Mouse (Mus musculus) forebrain, embryonic 13.5 days (tissue): ENCODE results near the gene Kcnh3. TPM values are rescaled to one million over a fixed set of nuclear protein-coding genes. Genes with fewer than 3 reads are reported as not detected.

ENCODE experiments used
- ATAC-seq: fragments of 200-750 bp; cut with Nextera tagmentation; 2 replicates; pipeline ENCODE4 v1.8.0; 2017
- H3K27ac ChIP-seq: fragments of 300-500 bp; sonication (generic); 2 replicates; pipeline ENCODE4 v1.5.1; 2015; ENCODE audit warnings: inconsistent platforms, mild to moderate bottlenecking, moderate library complexity
- H3K27me3 ChIP-seq: fragments of 300-500 bp; sonication (generic); 2 replicates; pipeline ENCODE4 v1.6.1; 2015; ENCODE audit warnings: mild to moderate bottlenecking, inconsistent platforms
- H3K36me3 ChIP-seq: fragments of 300-500 bp; sonication (generic); 2 replicates; pipeline ENCODE4 v1.6.1; 2015; ENCODE audit warnings: mild to moderate bottlenecking, inconsistent platforms; ENCODE audit not compliant: poor library complexity, severe bottlenecking
- H3K4me1 ChIP-seq: fragments of 300-500 bp; sonication (generic); 2 replicates; pipeline ENCODE4 v1.6.1; 2015; ENCODE audit warnings: inconsistent platforms
- H3K4me2 ChIP-seq: fragments of 300-500 bp; sonication (generic); 2 replicates; pipeline ENCODE4 v1.6.1; 2015; ENCODE audit warnings: inconsistent platforms, mild to moderate bottlenecking, moderate library complexity
- H3K4me3 ChIP-seq: fragments of 300-500 bp; sonication (generic); 2 replicates; pipeline ENCODE4 v1.5.1; 2015; ENCODE audit warnings: mild to moderate bottlenecking, inconsistent platforms
- H3K9ac ChIP-seq: fragments of 300-500 bp; sonication (generic); 2 replicates; pipeline ENCODE4 v1.6.1; 2015; ENCODE audit warnings: mild to moderate bottlenecking, inconsistent platforms
- H3K9me3 ChIP-seq: fragments of 300-500 bp; sonication (generic); replicated peaks from 2 replicates; pipeline ENCODE4 v1.6.1; 2016; ENCODE audit warnings: inconsistent platforms
- WGBS: fragments of 180-500 bp; shearing (Covaris S2); methylation state at CpG from one replicate; pipeline ENCODE4 v1.1.7; 2015; 5-methylcytosine and 5-hydroxymethylcytosine counted together
- polyA plus RNA-seq: library from polyadenylated mRNA; unstranded; fragments of >200 nt; fragmentation: Nextera tagmentation; extraction: Ambion mirVana; gene quantifications from 2 replicates; pipeline ENCODE4 v1.2.1, GENCODE M21; 2015

Gene Kcnh3
- polyA plus RNA-seq, 1 experiment from 2014 or later: 2.5 TPM

DNA sequence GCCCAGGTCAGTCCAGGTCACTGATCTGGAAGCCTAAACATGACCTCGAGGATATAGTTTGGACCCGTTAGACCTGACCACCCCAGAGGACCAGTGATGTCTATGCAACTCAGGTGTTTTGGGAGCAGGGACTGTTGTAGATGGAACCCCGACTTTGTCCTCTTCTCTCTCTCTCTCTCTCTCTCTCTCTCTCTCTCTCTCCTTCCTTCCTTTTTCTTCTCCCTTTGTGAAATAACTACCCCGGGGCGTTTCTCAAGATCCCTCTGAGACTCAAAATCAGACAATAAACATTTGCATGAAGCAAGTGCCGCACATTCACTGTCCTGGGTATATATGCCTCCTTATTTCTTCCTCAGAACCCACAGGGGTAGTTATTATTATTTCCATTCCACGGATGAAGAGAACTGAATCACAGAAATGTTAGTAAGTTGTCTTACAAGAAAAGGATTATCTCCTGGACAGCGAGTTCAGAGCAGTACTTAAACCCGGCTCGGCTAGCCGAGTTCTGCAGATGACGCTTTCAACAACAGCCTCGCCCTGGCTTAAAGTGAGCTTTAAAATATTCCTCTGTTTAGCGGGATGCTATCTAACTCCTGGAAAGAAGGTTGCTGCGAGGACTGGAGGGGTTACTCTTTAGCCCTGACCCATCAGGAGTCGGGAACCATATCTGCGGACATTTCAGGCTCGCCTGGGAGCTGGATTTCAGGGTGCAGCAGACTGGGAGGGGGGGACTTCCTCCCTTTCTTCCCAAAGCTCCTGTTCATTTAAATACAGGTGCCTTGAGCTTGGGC is 1.7 kb upstream of the Kcnh3 start:
- Histone ChIP-seq H3K4me1 (peaks cover 43% of the 10 kb centered on the region), H3K4me2 (peak overlapping the region; percentile 66), H3K9me3 (no peaks in the 10 kb centered on the region), H3K36me3 (no peaks in the 10 kb centered on the region), H3K27ac (no peak overlapping the region), H3K27me3 (peaks cover 86% of the 10 kb centered on the region), H3K4me3 (peak overlapping the region; percentile 44), H3K9ac (peak overlapping the region; percentile 53)
- ATAC-seq: no peak
- WGBS: 2% methylated on average over 18 of the region's 18 CpGs

DNA sequence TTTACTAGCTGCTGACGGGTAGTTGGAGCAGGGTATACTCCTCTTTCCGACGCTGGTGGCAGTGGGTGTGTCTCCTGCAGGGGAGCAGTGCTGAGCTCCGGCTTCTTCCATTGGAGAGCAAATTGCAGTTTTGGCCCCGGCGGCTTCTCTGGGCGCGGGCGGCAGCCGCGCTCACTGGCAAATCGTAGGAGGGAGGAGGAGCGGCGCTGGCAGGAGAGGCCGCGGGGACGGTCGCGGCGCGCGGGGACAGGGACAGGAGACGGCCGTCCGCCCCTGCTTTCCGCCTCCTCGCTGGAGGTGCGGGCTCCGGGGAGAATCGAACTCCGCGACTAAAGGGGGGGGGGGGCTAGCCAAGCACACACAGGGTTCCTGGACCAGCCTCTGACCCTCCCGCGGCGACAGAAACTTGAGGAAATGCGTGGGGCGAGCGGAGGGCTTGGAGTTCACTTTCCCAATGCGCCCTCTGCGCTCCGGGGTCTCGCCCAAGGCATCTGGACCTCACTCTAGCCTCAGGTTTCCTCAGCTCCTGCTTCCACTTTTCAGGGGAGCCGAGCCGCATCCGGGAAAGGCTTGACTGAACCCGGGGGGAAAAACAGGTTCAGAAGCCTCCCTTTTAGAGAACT is 965 bp upstream of the Kcnh3 start:
- 0% methylated on average over 46 of the region's 46 CpGs for WGBS
- ATAC-seq: no peak

DNA sequence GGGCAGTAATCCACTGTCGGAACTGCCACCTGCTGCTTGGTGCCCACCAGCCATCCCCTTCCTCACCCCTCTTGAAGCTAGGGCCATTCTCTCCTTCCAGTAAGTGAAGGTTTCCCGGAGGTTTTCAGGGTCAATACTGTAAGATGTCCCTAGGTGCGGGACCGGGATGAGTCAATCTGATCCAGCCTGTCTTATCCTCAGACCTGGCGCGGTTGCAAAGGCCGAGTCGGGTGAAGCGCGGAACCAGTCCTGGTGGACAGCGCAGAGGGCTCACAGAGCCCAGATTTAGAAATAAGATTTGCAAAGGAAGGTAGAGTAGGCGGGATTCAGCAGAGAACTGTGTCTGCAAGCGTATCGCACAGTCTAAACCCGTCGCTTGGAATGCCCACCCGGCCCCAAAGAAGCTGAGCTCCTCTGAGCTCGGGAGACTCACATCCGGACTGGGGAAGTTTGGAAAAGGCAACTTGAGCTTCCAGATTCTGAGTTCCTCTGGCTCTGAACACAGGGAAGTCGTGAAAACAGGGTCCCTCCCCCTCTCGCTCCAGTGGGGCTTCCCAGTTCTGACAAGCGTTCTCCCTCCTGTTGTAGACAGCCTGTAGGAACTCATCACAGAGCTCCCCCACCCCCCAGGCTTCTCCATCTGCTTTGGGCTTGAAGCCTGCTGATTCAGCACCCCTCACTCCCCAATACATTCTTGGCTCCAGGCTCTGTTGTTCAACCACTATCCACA is 585 bp downstream of the Kcnh3 start:
- Histone ChIP-seq H3K27me3 (peaks cover 100% of the 10 kb centered on the region), H3K27ac (peak overlapping the region; percentile 3; the same call in 1 of the 2 replicates), H3K36me3 (no peaks in the 10 kb centered on the region), H3K9ac (peak overlapping the region; percentile 53), H3K4me2 (peak overlapping the region; percentile 66), H3K4me3 (peak overlapping the region; percentile 44), H3K9me3 (no peaks in the 10 kb centered on the region), H3K4me1 (peaks cover 43% of the 10 kb centered on the region)
- 2% methylated on average over 22 of the region's 22 CpGs for WGBS
- ATAC-seq: peak; percentile 62; the same call in 1 of the 2 replicates

More for the DNA sequence above, 965 bp upstream of the Kcnh3 start:
- H3K4me2 ChIP-seq: peak overlapping the region; percentile 66
- no peak overlapping the region for H3K27ac ChIP-seq
- no peaks in the 10 kb centered on the region for H3K36me3 ChIP-seq
- peak overlapping the region; percentile 44 for H3K4me3 ChIP-seq
- H3K4me1 ChIP-seq: peaks cover 43% of the 10 kb centered on the region
- H3K9ac ChIP-seq: peak overlapping the region; percentile 53
- H3K27me3 ChIP-seq: peaks cover 93% of the 10 kb centered on the region
- H3K9me3 ChIP-seq: no peaks in the 10 kb centered on the region

DNA sequence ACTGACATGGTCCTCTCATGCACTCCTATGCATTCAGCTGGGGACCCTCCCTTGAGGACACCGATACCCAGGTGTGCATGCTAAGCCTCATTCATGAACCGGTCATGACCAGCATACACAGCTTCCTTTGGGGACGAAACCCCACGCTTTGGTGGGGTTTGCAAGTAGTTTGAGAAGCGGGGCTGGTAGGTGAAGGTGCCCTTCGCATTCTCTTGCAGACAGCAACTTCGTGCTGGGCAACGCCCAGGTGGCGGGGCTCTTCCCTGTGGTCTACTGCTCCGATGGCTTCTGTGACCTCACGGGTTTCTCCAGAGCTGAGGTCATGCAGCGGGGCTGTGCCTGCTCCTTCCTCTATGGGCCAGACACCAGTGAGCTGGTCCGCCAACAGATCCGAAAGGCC is 1.4 kb downstream of the Kcnh3 start:
- peak overlapping the region; percentile 44 for H3K4me3 ChIP-seq
- H3K4me1 ChIP-seq: peaks cover 43% of the 10 kb centered on the region
- peak overlapping the region; percentile 66 for H3K4me2 ChIP-seq

DNA sequence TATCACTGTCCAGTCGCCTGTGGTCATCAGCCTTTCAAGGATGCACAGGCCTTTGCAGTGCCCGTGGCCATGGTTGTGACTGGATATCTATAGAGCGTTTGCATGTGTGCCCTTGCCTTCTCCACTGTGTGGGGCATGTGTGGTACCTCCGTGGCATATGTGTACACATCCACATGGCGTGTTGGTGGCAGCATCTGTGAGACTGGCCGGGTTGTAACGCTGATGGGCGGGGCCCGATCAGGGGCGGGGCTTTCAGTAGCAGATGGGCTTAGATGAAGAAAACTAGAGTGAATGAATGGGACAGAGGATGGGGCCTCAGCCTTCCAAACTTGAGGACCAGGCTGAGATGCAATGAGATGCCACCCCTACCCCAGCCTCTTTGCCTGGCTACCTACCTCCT is 7.3 kb downstream of the Kcnh3 start:
- Histone ChIP-seq H3K4me1 (peaks cover 3% of the 10 kb centered on the region; the same call in 1 of the 2 replicates), H3K4me2 (no peak overlapping the region), H3K9me3 (no peaks in the 10 kb centered on the region), H3K4me3 (no peak overlapping the region), H3K27me3 (peaks cover 64% of the 10 kb centered on the region), H3K27ac (no peak overlapping the region), H3K9ac (no peak overlapping the region), H3K36me3 (no peaks in the 10 kb centered on the region)
- ATAC-seq: no peak
- 72% methylated on average over 10 of the region's 10 CpGs for WGBS

More for the DNA sequence above, 1.4 kb downstream of the Kcnh3 start:
- ATAC-seq: no peak
- no peak overlapping the region for H3K9ac ChIP-seq
- no peak overlapping the region; the same call in 1 of the 2 replicates for H3K27ac ChIP-seq
- 17% methylated on average over 14 of the region's 14 CpGs for WGBS
- no peaks in the 10 kb centered on the region for H3K9me3 ChIP-seq
- H3K36me3 ChIP-seq: no peaks in the 10 kb centered on the region
- H3K27me3 ChIP-seq: peaks cover 97% of the 10 kb centered on the region

DNA sequence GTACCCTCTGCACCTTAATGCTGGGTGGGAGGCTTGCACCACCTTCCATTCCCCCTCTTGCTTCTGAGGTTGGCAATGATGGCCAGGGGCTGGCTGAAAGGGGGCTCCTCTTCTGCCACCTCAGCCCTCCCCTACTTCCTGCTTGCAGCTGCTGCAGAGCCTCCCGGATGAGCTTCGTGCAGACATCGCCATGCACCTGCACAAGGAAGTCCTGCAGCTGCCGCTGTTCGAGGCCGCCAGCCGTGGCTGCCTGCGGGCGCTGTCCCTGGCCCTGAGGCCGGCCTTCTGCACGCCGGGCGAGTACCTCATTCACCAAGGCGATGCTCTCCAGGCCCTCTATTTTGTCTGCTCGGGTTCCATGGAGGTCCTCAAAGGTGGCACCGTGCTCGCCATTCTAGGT is 9.1 kb downstream of the Kcnh3 start:
- Histone ChIP-seq H3K4me2 (no peak overlapping the region), H3K9me3 (no peaks in the 10 kb centered on the region), H3K4me3 (no peak overlapping the region), H3K36me3 (no peaks in the 10 kb centered on the region), H3K27me3 (peaks cover 47% of the 10 kb centered on the region), H3K9ac (no peak overlapping the region), H3K4me1 (peaks cover 3% of the 10 kb centered on the region; the same call in 1 of the 2 replicates), H3K27ac (no peak overlapping the region)
- no peak for ATAC-seq
- 66% methylated on average over 17 of the region's 17 CpGs for WGBS

DNA sequence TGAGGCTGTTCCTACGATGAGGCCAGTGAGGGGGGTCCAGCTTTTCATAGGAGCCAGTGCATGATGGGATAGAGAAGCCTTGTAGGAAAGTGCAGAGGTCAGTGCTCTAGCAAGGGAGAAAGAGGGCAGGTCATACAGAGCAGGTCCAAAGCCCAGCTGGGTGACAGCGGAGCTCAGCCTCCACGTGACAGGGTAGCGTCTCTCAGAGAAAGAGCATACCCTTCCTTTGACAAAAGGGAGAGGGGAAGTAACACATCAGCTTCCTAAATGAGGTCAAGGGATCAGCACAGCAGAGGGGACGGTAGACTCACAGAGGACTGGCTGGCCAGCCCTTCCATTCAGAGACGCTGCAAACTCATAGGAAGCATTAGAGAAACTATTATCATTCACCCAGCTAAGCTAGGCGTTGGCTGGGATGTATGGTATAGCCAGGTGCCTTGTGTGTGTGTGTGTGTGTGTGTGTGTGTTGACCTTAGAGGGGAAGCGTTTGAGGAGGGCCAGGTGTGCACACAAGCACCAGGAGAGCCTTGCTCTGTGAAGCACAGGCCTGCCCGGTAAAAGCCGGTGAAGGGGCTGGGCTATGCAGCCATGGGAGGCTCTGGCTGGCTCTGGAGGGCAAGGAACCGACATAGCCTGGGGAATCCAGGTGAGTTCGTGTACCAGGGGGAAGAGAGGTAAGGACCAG is 9.8 kb downstream of the Kcnh3 start:
- H3K9me3 ChIP-seq: no peaks in the 10 kb centered on the region
- no peaks in the 10 kb centered on the region for H3K36me3 ChIP-seq
- no peak for ATAC-seq
- no peak overlapping the region for H3K4me2 ChIP-seq
- H3K27ac ChIP-seq: no peak overlapping the region
- peaks cover 39% of the 10 kb centered on the region for H3K27me3 ChIP-seq
- no peak overlapping the region for H3K9ac ChIP-seq
- peaks cover 3% of the 10 kb centered on the region; the same call in 1 of the 2 replicates for H3K4me1 ChIP-seq
- no peak overlapping the region for H3K4me3 ChIP-seq
- WGBS: 60% methylated on average over 12 of the region's 12 CpGs

DNA sequence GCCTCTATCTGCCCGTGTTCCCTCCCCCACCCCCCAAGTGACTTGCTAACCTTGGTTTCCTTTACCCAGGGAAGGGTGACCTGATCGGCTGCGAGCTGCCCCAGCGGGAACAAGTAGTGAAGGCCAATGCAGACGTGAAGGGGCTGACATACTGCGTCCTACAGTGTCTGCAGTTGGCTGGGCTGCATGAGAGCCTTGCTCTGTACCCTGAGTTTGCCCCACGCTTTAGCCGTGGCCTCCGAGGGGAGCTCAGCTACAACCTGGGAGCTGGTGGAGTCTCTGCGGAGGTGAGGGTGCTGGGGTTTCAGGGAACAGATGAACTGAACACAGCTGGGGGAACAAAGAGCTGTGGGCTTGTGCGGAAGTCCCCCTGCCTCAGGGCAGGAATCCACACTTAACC is 13.3 kb downstream of the Kcnh3 start:
- Histone ChIP-seq H3K9me3 (no peaks in the 10 kb centered on the region), H3K4me2 (no peak overlapping the region), H3K9ac (no peak overlapping the region), H3K4me1 (no peaks in the 10 kb centered on the region), H3K27ac (no peak overlapping the region), H3K27me3 (peaks cover 16% of the 10 kb centered on the region), H3K36me3 (peaks cover 30% of the 10 kb centered on the region), H3K4me3 (no peak overlapping the region)
- 69% methylated on average over 11 of the region's 11 CpGs for WGBS
- no peak for ATAC-seq

DNA sequence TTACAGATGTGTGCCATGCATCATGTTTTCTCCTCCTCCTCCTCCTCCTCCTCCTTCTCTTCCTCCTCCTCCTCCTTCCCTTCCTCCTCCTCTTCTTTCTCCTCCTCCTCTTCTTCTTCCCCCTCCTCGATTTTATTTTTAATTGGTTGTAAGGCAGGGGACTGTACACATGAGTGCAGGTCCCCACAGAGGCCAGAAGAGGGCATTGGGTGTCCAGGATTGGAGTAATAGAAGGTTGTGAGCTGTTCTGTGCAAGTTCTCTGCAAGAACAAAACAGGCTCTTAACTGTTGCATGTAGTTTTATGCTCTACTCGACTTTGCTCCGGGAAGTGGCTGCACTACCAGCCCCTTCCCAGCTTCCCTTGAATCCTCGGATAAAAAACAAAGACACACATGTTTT is 15.5 kb downstream of the Kcnh3 start:
- Histone ChIP-seq H3K36me3 (peaks cover 51% of the 10 kb centered on the region), H3K9ac (no peak overlapping the region), H3K4me2 (no peak overlapping the region), H3K4me1 (no peaks in the 10 kb centered on the region), H3K27ac (no peak overlapping the region), H3K9me3 (no peaks in the 10 kb centered on the region), H3K27me3 (no peaks in the 10 kb centered on the region), H3K4me3 (no peak overlapping the region)
- 67% methylated on average over 4 of the region's 4 CpGs for WGBS
- no peak for ATAC-seq

DNA sequence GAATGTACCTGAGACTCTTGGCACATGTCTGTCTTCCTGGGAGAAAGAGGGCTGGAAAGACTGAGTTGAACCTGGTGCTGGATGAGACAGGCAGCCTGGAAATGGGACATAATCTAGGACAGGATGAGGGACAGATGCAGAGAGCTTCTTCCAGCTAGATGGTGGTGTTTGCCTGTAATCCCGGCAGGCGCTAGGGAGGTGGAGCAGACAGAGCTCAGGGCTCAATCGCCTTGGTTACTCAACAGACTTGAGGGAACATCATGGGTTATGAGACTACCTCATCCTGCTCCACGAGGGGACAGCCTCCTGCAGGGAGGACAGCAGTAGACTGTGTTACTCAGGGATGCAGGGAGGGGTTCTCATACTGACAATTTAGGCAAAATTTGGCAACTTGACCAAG is 16.6 kb downstream of the Kcnh3 start:
- WGBS: 84% methylated on average over 4 of the region's 4 CpGs
- peaks cover 62% of the 10 kb centered on the region for H3K36me3 ChIP-seq
- no peak for ATAC-seq

DNA sequence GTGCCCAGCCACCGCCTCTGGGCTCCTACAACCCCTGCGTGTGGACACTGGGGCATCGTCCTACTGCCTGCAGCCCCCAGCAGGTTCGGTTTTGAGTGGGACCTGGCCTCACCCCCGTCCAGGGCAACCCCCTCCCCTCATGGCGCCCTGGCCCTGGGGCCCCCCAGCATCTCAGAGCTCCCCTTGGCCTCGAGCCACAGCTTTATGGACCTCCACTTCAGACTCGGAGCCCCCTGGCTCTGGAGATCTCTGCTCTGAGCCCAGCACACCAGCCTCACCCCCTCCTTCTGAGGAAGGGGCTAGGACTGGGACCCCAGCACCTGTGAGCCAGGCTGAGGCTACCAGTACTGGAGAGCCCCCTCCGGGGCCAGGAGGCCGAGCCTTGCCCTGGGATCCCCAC is 17.4 kb downstream of the Kcnh3 start:
- no peaks in the 10 kb centered on the region for H3K27me3 ChIP-seq
- H3K27ac ChIP-seq: no peak overlapping the region
- no peak for ATAC-seq
- peaks cover 70% of the 10 kb centered on the region for H3K36me3 ChIP-seq
- no peaks in the 10 kb centered on the region for H3K9me3 ChIP-seq
- no peak overlapping the region for H3K9ac ChIP-seq
- no peaks in the 10 kb centered on the region for H3K4me1 ChIP-seq
- no peak overlapping the region for H3K4me2 ChIP-seq
- H3K4me3 ChIP-seq: no peak overlapping the region
- 87% methylated on average over 10 of the region's 10 CpGs for WGBS

More for the DNA sequence above, 16.6 kb downstream of the Kcnh3 start:
- Histone ChIP-seq H3K9me3 (no peaks in the 10 kb centered on the region), H3K4me3 (no peak overlapping the region), H3K27me3 (no peaks in the 10 kb centered on the region), H3K9ac (no peak overlapping the region), H3K27ac (no peak overlapping the region), H3K4me1 (no peaks in the 10 kb centered on the region), H3K4me2 (no peak overlapping the region)
